Mouse (Mus musculus): ENCODE measurements around the gene Gas2l2.

Gene Gas2l2

DNA sequence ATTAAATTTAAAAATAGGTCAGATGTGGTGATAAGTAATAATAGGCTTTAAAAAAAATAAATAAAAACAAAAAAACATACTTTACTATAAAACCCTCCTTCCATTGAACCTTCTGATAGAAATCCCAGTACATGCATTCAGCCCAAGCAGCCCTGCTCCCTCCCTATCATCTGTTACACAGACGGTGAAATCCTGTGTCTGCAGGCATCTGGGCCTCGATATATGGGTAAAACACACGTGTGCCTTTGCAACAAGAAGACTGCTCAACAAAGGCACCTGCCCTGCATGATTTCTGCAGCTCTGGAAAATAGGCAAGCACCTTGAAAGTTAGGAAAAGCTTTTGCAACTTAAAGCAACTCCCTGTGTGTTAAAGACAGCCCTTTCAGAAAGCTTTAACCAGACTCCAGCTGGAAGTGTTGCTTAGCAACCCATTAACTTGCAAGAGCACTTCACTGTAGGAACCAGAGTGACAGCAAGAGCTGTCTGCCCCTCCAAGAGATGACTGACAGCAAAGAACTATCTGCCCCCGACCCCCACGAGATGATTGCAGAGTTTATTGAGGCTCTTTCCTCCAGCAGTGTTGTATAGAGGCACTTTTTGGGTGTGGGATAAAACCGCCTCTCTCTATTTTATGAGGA is 34.3 kb downstream of the Gas2l2 start:
- no peak for DNase-seq (ENCODE audit: low spot score)

DNA sequence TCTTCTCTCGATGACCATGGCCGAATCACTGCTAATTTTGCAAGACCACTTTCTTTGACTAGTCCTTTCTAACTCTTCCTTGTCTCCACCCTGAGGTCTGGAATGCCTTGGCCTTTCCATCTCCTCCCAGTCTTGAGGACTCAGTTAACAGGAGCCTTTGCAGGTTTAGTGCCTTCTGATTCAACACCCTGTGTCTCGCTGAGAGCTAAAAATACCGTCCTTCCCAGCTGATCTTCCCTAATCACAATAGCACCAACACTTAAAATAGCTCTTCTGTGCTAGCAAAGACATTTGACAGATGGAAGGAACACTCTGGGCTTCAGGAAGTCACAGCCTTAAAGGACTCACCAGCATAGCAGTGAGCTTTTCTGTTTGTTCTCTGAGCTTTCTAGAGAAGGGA is 36.2 kb downstream of the Gas2l2 start:
- no peak for DNase-seq (ENCODE audit: low spot score)

- no peak for DNase-seq (ENCODE audit: low spot score)
These were observed 45.7 kb downstream of the Gas2l2 start for GRCm38 (mm10) chr11:83383532-83383887.

- DNase-seq (ENCODE audit: low spot score): no peak
These were observed 46.3 kb downstream of the Gas2l2 start for GRCm38 (mm10) chr11:83382876-83383531.

- no peak for DNase-seq (ENCODE audit: low spot score)
These were observed 49.4 kb downstream of the Gas2l2 start for GRCm38 (mm10) chr11:83379745-83380341.
